Mouse (Mus musculus) kidney, postnatal 14 days (tissue): Measurements from ENCODE around the gene Obscn.
"Not testable (repeated sequence)": the region's sequence is repeated elsewhere in the genome, so short reads cannot be mapped to it uniquely, and the experiment has no call there.

Experiments used
- DNase-seq: peaks from one replicate; pipeline ENCODE4 v3.0.0; 2022; ENCODE audit warnings: mixed read lengths

The Obscn gene

DNA sequence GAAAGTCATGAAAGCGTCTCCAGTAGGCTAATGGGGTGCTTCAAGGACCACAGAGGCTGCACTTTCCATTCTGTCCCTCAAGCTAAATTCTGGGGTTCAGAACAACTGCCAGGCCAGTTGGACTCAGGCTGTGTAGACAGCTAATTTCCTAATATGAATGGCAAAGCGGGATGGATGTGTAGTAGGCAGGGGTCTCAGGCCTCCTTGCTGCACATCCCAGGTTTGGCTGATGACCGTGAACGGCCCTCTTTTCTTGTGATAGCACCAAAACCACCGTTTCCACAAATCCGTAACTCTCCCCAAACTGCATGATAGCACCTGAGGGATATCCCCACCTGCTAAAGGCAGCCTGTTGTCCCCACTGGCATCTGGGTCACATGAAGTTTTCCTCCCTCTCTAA lies 177.7 kb downstream of the Obscn start:
- DNase-seq = no peak

GRCm38 (mm10) chr11:58957226-58957914 lies 178.8 kb downstream of the Obscn start:
- no peak for DNase-seq

GRCm38 (mm10) chr11:58955868-58956257 lies 180.3 kb downstream of the Obscn start:
- DNase-seq = no peak

- no peak for DNase-seq
Observed at GRCm38 (mm10) chr11:58955143-58955867, 180.9 kb downstream of the Obscn start.

DNA sequence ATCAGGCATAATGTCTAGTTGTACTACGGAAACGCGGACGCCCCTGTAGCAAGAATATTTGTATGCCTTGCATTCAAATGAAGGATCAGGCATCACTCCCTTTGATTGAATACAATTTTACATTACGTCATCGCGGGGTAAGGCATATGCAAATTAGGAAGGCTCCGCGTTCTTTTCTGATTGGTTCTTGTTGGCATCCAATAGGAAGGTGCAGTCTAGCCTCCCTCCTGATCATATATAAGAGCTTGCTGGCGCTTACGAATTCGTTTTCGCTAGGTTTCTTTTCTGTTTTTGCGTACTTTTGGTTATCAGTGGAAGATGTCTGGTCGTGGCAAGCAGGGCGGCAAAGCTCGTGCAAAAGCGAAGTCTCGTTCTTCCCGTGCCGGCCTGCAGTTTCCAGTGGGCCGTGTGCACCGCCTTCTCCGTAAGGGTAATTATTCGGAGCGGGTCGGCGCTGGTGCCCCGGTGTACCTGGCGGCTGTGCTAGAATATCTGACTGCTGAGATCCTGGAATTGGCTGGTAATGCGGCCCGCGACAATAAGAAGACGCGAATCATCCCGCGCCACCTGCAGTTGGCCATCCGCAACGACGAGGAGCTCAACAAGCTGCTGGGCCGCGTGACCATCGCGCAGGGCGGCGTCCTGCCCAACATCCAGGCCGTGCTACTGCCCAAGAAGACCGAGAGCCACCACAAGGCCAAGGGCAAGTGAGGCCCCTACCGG lies 181.6 kb downstream of the Obscn start, which contains the start of the genes Hist3h2a and Trim17:
Hist3h2a (plus strand) TSS at position 266 of the 723 bp plus-strand sequence.
Trim17 (plus strand) TSS at position 266 of the 723 bp plus-strand sequence.
- DNase-seq = peak; percentile 93

DNA sequence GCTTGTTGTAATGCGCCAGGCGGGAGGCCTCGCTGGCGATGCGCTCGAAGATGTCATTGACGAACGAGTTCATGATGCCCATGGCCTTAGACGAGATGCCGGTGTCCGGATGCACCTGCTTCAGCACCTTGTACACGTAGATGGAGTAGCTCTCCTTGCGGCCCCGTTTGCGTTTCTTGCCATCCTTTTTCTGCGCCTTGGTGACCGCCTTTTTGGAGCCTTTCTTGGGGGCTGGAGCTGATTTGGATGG lies 182.1 kb downstream of the Obscn start:
- not testable (repeated sequence) for DNase-seq

DNA sequence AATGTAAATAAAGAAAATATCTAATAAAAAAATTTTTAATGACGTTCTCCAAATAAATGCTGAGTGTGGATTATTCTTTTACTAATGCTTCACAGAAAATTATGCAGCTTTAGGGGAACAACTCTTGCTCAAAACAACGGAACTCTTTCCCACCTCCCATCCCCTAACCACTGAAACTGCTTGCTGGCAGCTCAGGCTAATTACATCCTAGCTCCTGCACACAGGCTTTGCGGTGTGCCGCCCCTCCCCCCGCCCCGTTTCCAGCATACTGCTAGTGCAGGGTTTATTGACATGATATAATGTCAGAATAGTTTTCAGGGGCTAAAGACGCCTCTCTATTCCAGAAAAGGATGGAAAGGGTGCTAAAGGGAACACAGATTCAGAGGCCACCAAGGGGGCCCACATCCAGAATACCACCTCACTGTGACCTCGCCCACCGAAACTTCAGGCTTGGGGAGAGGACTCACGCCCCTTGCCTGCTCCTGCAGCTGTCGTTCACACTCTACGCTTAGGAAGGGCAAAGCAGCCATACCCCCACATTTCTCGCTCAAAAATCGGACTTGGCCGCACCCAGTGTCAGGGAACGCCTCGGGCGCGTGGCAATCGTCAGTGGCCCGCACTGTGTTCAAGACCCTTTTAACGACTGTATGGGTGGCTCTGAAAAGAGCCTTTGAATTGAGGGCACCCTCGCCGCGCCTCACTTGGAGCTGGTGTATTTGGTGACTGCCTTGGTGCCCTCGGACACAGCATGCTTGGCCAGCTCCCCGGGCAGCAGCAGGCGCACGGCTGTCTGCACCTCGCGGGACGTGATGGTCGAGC lies 182.6 kb downstream of the Obscn start:
- DNase-seq = peak; percentile 28

- no peak for DNase-seq
Observed at GRCm38 (mm10) chr11:58951210-58951609, 185.0 kb downstream of the Obscn start.

GRCm38 (mm10) chr11:58949480-58950431 lies 186.4 kb downstream of the Obscn start:
- DNase-seq = no peak

DNA sequence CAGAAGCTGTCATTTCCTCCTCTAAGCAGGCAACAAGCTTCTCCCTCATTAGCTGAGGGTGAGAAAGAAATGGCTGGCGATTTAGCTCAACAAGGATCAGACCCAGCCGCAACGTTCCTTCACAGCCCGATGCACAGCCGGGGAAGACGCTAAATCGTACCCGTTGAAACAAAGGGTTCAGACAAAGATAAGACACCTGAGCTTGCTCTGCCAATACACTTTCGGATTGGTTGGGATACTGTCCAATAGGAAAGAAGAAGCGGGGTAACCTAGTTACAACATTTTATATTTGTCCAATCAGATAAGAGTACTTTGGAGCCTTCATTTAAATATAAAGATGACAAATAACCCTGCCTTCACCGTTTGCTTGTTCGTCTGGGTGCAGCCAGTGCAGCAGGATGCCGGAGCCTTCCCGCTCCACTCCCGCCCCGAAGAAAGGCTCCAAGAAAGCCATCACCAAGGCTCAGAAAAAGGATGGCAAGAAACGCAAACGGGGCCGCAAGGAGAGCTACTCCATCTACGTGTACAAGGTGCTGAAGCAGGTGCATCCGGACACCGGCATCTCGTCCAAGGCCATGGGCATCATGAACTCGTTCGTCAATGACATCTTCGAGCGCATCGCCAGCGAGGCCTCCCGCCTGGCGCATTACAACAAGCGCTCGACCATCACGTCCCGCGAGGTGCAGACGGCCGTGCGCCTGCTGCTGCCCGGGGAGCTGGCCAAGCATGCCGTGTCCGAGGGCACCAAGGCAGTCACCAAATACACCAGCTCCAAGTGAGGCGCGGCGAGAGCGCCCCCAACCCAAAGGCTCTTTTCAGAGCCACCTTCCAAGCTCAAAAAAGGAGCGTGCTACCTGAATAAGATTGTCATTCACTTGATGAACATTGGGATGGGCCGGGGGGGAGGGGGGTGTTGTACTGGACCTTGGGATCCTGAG lies 187.4 kb downstream of the Obscn start, which contains the start of gene Hist3h2ba:
Hist3h2ba (plus strand) TSS at position 379 of the 938 bp plus-strand sequence.
- DNase-seq = peak; percentile 72

- no peak for DNase-seq
Observed at GRCm38 (mm10) chr11:58947798-58948528, 188.2 kb downstream of the Obscn start.

- no peak for DNase-seq
Observed at GRCm38 (mm10) chr11:58947306-58947705, 188.9 kb downstream of the Obscn start.
